Mouse (Mus musculus) cortical plate, adult 2 months (tissue): ENCODE data around the gene B2m.

Experiments used
- CTCF ChIP-seq: fragments of 200-500 bp; IDR thresholded peaks from 2 replicates; pipeline ENCODE4 v1.5.1; 2011; ENCODE audit warnings: mild to moderate bottlenecking, control low read depth, low read length; ENCODE audit not compliant: insufficient read depth; ENCODE audit errors: extremely low read depth
- POLR2A ChIP-seq: fragments of 200-500 bp; IDR thresholded peaks from 2 replicates; pipeline ENCODE4 v1.6.1; 2011; ENCODE audit warnings: mild to moderate bottlenecking, low read length, control low read depth; ENCODE audit not compliant: insufficient read depth; ENCODE audit errors: extremely low read depth

- TF ChIP-seq CTCF = no peak
- TF ChIP-seq POLR2A = no peak
These were observed 39.4 kb upstream of the B2m start for GRCm38 (mm10) chr2:122108101-122108500.
